Mouse (Mus musculus) NIH3T3 (cell line): ENCODE results near the gene Ppp1r15b.

Experiments
- DNase-seq: peaks from one replicate; pipeline ENCODE4 v3.0.0-alpha.2; 2012; ENCODE audit warnings: low read depth

Ppp1r15b gene

GRCm38 (mm10) chr1:133130638-133131560, at the start of gene Ppp1r15b:
Gene Ppp1r15b, plus strand, starts transcription at chr1:133131143.
- peak; percentile 99 for DNase-seq

- DNase-seq = no peak
These were observed 47.9 kb upstream of the Ppp1r15b start for GRCm38 (mm10) chr1:133083003-133083546.

GRCm38 (mm10) chr1:133083942-133084625, 46.9 kb upstream of the Ppp1r15b start:
- no peak for DNase-seq

GRCm38 (mm10) chr1:133084708-133085416, 46.1 kb upstream of the Ppp1r15b start:
- no peak for DNase-seq

- DNase-seq = no peak
These were observed 45.6 kb upstream of the Ppp1r15b start for GRCm38 (mm10) chr1:133085417-133085742.

GRCm38 (mm10) chr1:133086804-133087203, 44.1 kb upstream of the Ppp1r15b start:
- no peak for DNase-seq

GRCm38 (mm10) chr1:133087206-133087905, 43.6 kb upstream of the Ppp1r15b start:
- DNase-seq = peak; percentile 77

GRCm38 (mm10) chr1:133088196-133088595, 42.7 kb upstream of the Ppp1r15b start:
- no peak for DNase-seq

GRCm38 (mm10) chr1:133089415-133089814, 41.5 kb upstream of the Ppp1r15b start:
- DNase-seq = no peak

- no peak for DNase-seq
These were observed 40.3 kb upstream of the Ppp1r15b start for GRCm38 (mm10) chr1:133090641-133091040.

- DNase-seq = no peak
These were observed 39.5 kb upstream of the Ppp1r15b start for GRCm38 (mm10) chr1:133091483-133091882.

- DNase-seq = no peak
These were observed 37.2 kb upstream of the Ppp1r15b start for GRCm38 (mm10) chr1:133093719-133094118.

GRCm38 (mm10) chr1:133100980-133101798, 29.8 kb upstream of the Ppp1r15b start:
- DNase-seq = peak; percentile 89

- DNase-seq = no peak
These were observed 28.8 kb upstream of the Ppp1r15b start for GRCm38 (mm10) chr1:133102108-133102507.

GRCm38 (mm10) chr1:133103315-133103714, 27.6 kb upstream of the Ppp1r15b start:
- no peak for DNase-seq

GRCm38 (mm10) chr1:133103871-133104270, 27.1 kb upstream of the Ppp1r15b start:
- no peak for DNase-seq

GRCm38 (mm10) chr1:133116108-133116507, 14.8 kb upstream of the Ppp1r15b start:
- DNase-seq = no peak

- no peak for DNase-seq
These were observed 12.8 kb upstream of the Ppp1r15b start for GRCm38 (mm10) chr1:133118127-133118526.

- DNase-seq = no peak
These were observed 12.1 kb upstream of the Ppp1r15b start for GRCm38 (mm10) chr1:133118844-133119243.

- peak; percentile 95 for DNase-seq
These were observed 10.8 kb upstream of the Ppp1r15b start for GRCm38 (mm10) chr1:133119931-133120712.
